In genomic region chr13:21440503-21441206, GRCm38 (mm10) we compare ENCODE assay signal across 8 mouse cellular contexts. TPM values are rescaled to one million over a fixed set of nuclear protein-coding genes. Genes with fewer than 3 reads are reported as not detected.
DNase-seq lines count a peak whose midpoint lies in the region; ATAC-seq and TF ChIP-seq lines count a peak whose summit lies in the region.

Gene Pgbd1, minus strand, starts transcription at chr13:21441058.

- no peaks in the 10 kb centered on the region for H3K79me2 ChIP-seq in heart, adult 2 months (replicated peaks; ENCODE audit: control insufficient read depth, insufficient read depth, low read length)

- DNase-seq in layer of hippocampus, adult 11-12 months (ENCODE audit: low spot score): peak; percentile 58
- no peak for DNase-seq in layer of hippocampus, adult 9-10 months (ENCODE audit: low spot score)
- peak; percentile 90 for DNase-seq in embryonic facial prominence, embryonic 14.5 days (ENCODE audit: low spot score)
- peak; percentile 64 for DNase-seq in heart, adult 2 months
- DNase-seq in kidney, adult 18-20 months: peak; percentile 68
- DNase-seq in limb, embryonic 11.5 days (ENCODE audit: low spot score): peak; percentile 83

- H3K9me3 ChIP-seq in embryonic facial prominence, embryonic 14.5 days (ENCODE audit: control insufficient read depth, low read length): no peaks in the 10 kb centered on the region
- no peaks in the 10 kb centered on the region for H3K9me3 ChIP-seq in limb, embryonic 11.5 days (ENCODE audit: control insufficient read depth, low read length)
- no peaks in the 10 kb centered on the region for H3K9me3 ChIP-seq in midbrain, embryonic 12.5 days

- WGBS in embryonic facial prominence, embryonic 14.5 days: 1% methylated on average over 32 of the region's 32 CpGs
- under 1% methylated on average over 32 of the region's 32 CpGs for WGBS in heart, adult 2 months
- 1% methylated on average over 32 of the region's 32 CpGs for WGBS in limb, embryonic 11.5 days
- 1% methylated on average over 32 of the region's 32 CpGs for WGBS in midbrain, embryonic 12.5 days
- 1% methylated on average over 32 of the region's 32 CpGs for WGBS in small intestine, adult 2 months

- TF ChIP-seq POLR2A in heart, adult 2 months (IDR thresholded peaks at IDR 0.05; ENCODE audit: insufficient read depth, low read depth, low read length): 0 out of 2 replicates have a peak, but pooled peaks have one; percentile 33
- TF ChIP-seq POLR2A in small intestine, adult 2 months (IDR thresholded peaks at IDR 0.05; ENCODE audit: low read depth, low read length): no peak

- H3K4me2 ChIP-seq in embryonic facial prominence, embryonic 14.5 days (ENCODE audit: low read depth, low read length): peak within 1 kb of the TSS; percentile 86
- peak within 1 kb of the TSS; percentile 83 for H3K4me2 ChIP-seq in limb, embryonic 11.5 days (ENCODE audit: low read depth, severe bottlenecking)
- peak within 1 kb of the TSS; percentile 85 for H3K4me2 ChIP-seq in midbrain, embryonic 12.5 days (replicated peaks)

- peaks cover 25% of the 10 kb centered on the region for H3K36me3 ChIP-seq in embryonic facial prominence, embryonic 14.5 days (ENCODE audit: control insufficient read depth, insufficient read depth, low read length)
- H3K36me3 ChIP-seq in heart, adult 2 months (ENCODE audit: control insufficient read depth, insufficient read depth, low read length): peaks cover 11% of the 10 kb centered on the region
- peaks cover 4% of the 10 kb centered on the region; the same call in 1 of the 2 replicates for H3K36me3 ChIP-seq in limb, embryonic 11.5 days (ENCODE audit: control insufficient read depth, insufficient read depth, low read length)
- H3K36me3 ChIP-seq in midbrain, embryonic 12.5 days: peaks cover 27% of the 10 kb centered on the region
- peaks cover 17% of the 10 kb centered on the region for H3K36me3 ChIP-seq in small intestine, adult 2 months (ENCODE audit: control insufficient read depth, insufficient read depth, low read length)

- TF ChIP-seq EP300 in heart, adult 2 months (IDR thresholded peaks at IDR 0.05; ENCODE audit: insufficient read depth, low read depth, low read length): 0 out of 2 replicates have a peak, but pooled peaks have one; percentile 44

- H3K4me3 ChIP-seq in embryonic facial prominence, embryonic 14.5 days (ENCODE audit: low read depth, low read length): peak within 1 kb of the TSS; percentile 46
- H3K4me3 ChIP-seq in heart, adult 2 months: peak within 1 kb of the TSS; percentile 58
- H3K4me3 ChIP-seq in limb, embryonic 11.5 days (ENCODE audit: low read depth, low read length): peak within 1 kb of the TSS; percentile 51
- peak within 1 kb of the TSS; percentile 59 for H3K4me3 ChIP-seq in midbrain, embryonic 12.5 days
- peak within 1 kb of the TSS; percentile 72 for H3K4me3 ChIP-seq in small intestine, adult 2 months (ENCODE audit: low read depth, low read length)

- TF ChIP-seq CTCF in heart, adult 2 months (IDR thresholded peaks at IDR 0.05): peak; percentile 52
- TF ChIP-seq CTCF in small intestine, adult 2 months (IDR thresholded peaks at IDR 0.05; ENCODE audit: extremely low read depth, insufficient read length, insufficient replicate concordance, low read depth, low read length): no peak

- intact Hi-C loops in heart, adult 2 months (cut with DNase I): no loop called here

- H3K27me3 ChIP-seq in embryonic facial prominence, embryonic 14.5 days (replicated peaks; ENCODE audit: control insufficient read depth, insufficient read depth, low read length): no peaks in the 10 kb centered on the region
- H3K27me3 ChIP-seq in heart, adult 2 months (ENCODE audit: control insufficient read depth, insufficient read depth, low read length): no peaks in the 10 kb centered on the region
- no peaks in the 10 kb centered on the region for H3K27me3 ChIP-seq in limb, embryonic 11.5 days (ENCODE audit: control insufficient read depth, insufficient read depth, low read length)
- H3K27me3 ChIP-seq in midbrain, embryonic 12.5 days: no peaks in the 10 kb centered on the region
- no peaks in the 10 kb centered on the region for H3K27me3 ChIP-seq in small intestine, adult 2 months (ENCODE audit: control insufficient read depth, insufficient read depth, low read length)

- ATAC-seq in embryonic facial prominence, embryonic 14.5 days (ENCODE audit: low read depth): peak; percentile 94
- ATAC-seq in limb, embryonic 11.5 days (ENCODE audit: insufficient number of reproducible peaks, low FRiP score, low TSS enrichment, low read depth): peak; percentile 90
- ATAC-seq in midbrain, embryonic 12.5 days (ENCODE audit: low FRiP score, low read depth): peak; percentile 94

- peak within 1 kb of the TSS; percentile 65 for H3K9ac ChIP-seq in embryonic facial prominence, embryonic 14.5 days (ENCODE audit: low read depth, low read length)
- peak within 1 kb of the TSS; percentile 33 for H3K9ac ChIP-seq in heart, adult 2 months (ENCODE audit: low read depth, low read length)
- H3K9ac ChIP-seq in limb, embryonic 11.5 days (ENCODE audit: low read length): peak within 1 kb of the TSS; percentile 76
- peak within 1 kb of the TSS; percentile 72 for H3K9ac ChIP-seq in midbrain, embryonic 12.5 days (replicated peaks)

- H3K27ac ChIP-seq in embryonic facial prominence, embryonic 14.5 days (replicated peaks; ENCODE audit: low read depth, low read length): peak within 1 kb of the TSS; percentile 58
- H3K27ac ChIP-seq in heart, adult 2 months: peak within 1 kb of the TSS; percentile 60
- H3K27ac ChIP-seq in limb, embryonic 11.5 days (replicated peaks; ENCODE audit: low read depth, low read length): peak within 1 kb of the TSS; percentile 64
- H3K27ac ChIP-seq in midbrain, embryonic 12.5 days (replicated peaks): peak within 1 kb of the TSS; percentile 67
- peak within 1 kb of the TSS; percentile 10; the same call in 1 of the 2 replicates for H3K27ac ChIP-seq in small intestine, adult 2 months (ENCODE audit: insufficient read depth, low read depth, low read length)

- no peaks in the 10 kb centered on the region for H3K4me1 ChIP-seq in embryonic facial prominence, embryonic 14.5 days (ENCODE audit: control insufficient read depth, insufficient read depth, low read length)
- 0 out of 2 replicates have a peak, but pooled peaks cover 3% of the 10 kb centered on the region for H3K4me1 ChIP-seq in heart, adult 2 months (ENCODE audit: control insufficient read depth, insufficient read depth, low read length)
- H3K4me1 ChIP-seq in limb, embryonic 11.5 days (ENCODE audit: control insufficient read depth, insufficient read depth, low read length): 0 out of 2 replicates have a peak, but pooled peaks cover 3% of the 10 kb centered on the region
- H3K4me1 ChIP-seq in midbrain, embryonic 12.5 days: peaks cover 9% of the 10 kb centered on the region; the same call in 1 of the 2 replicates
- peaks cover 2% of the 10 kb centered on the region for H3K4me1 ChIP-seq in small intestine, adult 2 months (ENCODE audit: control insufficient read depth, insufficient read depth, insufficient read length, low read length)

RNA-seq across cellular contexts. Expression of gene Pgbd1, which starts in this region (rescaled TPM):
- 2.3 and 2.5 TPM in 2 replicates for polyA plus RNA-seq in embryonic facial prominence, embryonic 14.5 days (2014; fragmentation: Nextera tagmentation; extraction: Ambion mirVana)
- total RNA-seq in heart, adult 2 months (2021): under 1 TPM; 0.41 to 0.50 TPM
- polyA plus RNA-seq in heart, adult 2 months (2012; rRNA removed): 0.43 and 0.59 TPM in 2 replicates
- polyA plus RNA-seq in limb, embryonic 11.5 days (2014; fragmentation: Nextera tagmentation; extraction: Ambion mirVana): 5.4 and 5.7 TPM in 2 replicates
- polyA plus RNA-seq in midbrain, embryonic 12.5 days (2016; fragmentation: Nextera tagmentation; extraction: Ambion mirVana): 5.1 and 6.8 TPM in 2 replicates
- 0.30 TPM in 1 of 2 replicates, not detected in the other for polyA plus RNA-seq in small intestine, adult 2 months (2012; rRNA removed)

Comparison
In these comparisons a context has a peak if more than half of its experiments do, and no peak if none do; other contexts are left out.
1. Peak in DNase-seq, H3K4me3 ChIP-seq, H3K27ac ChIP-seq and H3K9ac ChIP-seq in heart, adult 2 months; RNA of the gene not detected or under 1 TPM.
2. H3K27ac ChIP-seq: peak in every context shown above with its lines; median percentile 67 in midbrain, embryonic 12.5 days; 64 in limb, embryonic 11.5 days; 60 in heart, adult 2 months; 58 in embryonic facial prominence, embryonic 14.5 days; 10 in small intestine, adult 2 months.